Mouse (Mus musculus): Measurements from ENCODE around the gene Mapkapk5.

Gene Mapkapk5

GRCm38 (mm10) chr5:121484801-121485200, 60.9 kb downstream of the Mapkapk5 start:
- no peak for DNase-seq

GRCm38 (mm10) chr5:121477680-121478079, 68.0 kb downstream of the Mapkapk5 start:
- peak; percentile 84 for DNase-seq

GRCm38 (mm10) chr5:121476040-121476439, 69.7 kb downstream of the Mapkapk5 start:
- DNase-seq, result no peak

Data from cerebellum, adult 9-10 months (tissue).